Mouse (Mus musculus): ENCODE results near the gene Nipbl.

DNA sequence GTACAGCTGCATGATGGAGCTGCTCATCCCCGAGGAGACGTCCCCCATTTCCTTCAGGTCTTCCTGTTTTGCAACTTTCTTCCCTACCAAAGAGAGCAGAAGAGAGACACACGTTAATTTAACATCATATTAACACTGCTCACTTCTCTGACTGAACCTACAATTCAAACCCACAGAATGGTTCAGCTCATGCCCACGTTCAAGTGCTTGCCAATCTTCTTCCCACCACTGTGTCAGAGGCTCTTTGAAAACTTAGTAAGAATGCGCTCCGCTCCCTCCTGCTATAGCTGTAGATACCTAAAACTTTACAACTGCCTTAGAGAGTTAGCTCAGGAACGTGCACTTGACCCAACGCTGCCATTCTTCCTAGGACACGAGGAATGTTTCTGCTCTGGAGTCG, 141.3 kb downstream of the Nipbl start:
- no peak for TF ChIP-seq POLR2A (IDR thresholded peaks at IDR 0.05; ENCODE audit: borderline replicate concordance, extremely low read depth, insufficient read depth, insufficient read length, poor library complexity, severe bottlenecking)
- TF ChIP-seq CTCF (IDR thresholded peaks at IDR 0.05; ENCODE audit: borderline replicate concordance, extremely low read depth, insufficient read depth, insufficient read length) = no peak

All from brain, embryonic 14.5 days (tissue).